Mouse (Mus musculus): ENCODE measurements at regions not wholly inside any gene's neighbourhood (a gene's known extent, or its start where the extent isn't known, plus 50 kb on each side); places are given as distances from the start of the nearest gene placed in this dataset.

DNA sequence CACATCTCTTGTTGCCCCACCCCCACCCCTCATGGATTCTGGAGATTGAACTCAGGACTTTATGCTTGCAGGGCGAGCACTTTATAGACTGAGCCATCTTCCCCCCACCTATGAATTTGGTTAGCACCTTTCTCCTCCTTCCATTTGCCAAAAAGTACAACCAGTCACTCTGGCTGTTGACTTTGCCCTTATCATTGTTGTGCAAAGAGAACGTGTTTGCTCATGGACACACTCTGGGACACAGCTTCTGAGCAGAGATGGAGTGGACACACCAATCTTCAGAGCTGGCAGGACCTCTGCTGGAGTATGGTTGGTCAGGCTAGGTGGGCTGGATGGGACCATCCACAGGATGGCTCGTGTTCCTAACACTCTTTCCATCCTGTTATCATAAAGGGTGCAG lies 285.1 kb upstream of the Tle3 start:
- DNase-seq (ENCODE audit: low spot score) (no peak), ATAC-seq (ENCODE audit: low FRiP score, low read depth) (no peak)
- no peak overlapping the region for H3K4me3 ChIP-seq (replicated peaks; ENCODE audit: low read length)
- H3K4me2 ChIP-seq (replicated peaks; ENCODE audit: low read depth, low read length, severe bottlenecking): no peak overlapping the region
- peaks cover 8% of the 10 kb centered on the region; the same call in 1 of the 2 replicates for H3K4me1 ChIP-seq (ENCODE audit: control insufficient read depth, insufficient read depth, low read length)
- no peaks in the 10 kb centered on the region for H3K9me3 ChIP-seq (ENCODE audit: control insufficient read depth, low read length)
- 87% methylated on average over 3 of the region's 3 CpGs for WGBS
- 0 out of 2 replicates have a peak, but pooled peaks cover 6% of the 10 kb centered on the region for H3K27me3 ChIP-seq (ENCODE audit: control insufficient read depth, insufficient read depth, low read length)
- H3K9ac ChIP-seq (ENCODE audit: low read depth, low read length, severe bottlenecking): no peak overlapping the region
- no peaks in the 10 kb centered on the region for H3K36me3 ChIP-seq (ENCODE audit: control insufficient read depth, insufficient read depth, low read length)
- TF ChIP-seq POLR2A (IDR thresholded peaks at IDR 0.05; ENCODE audit: borderline replicate concordance, extremely low read depth, insufficient read depth, insufficient read length): no peak
- no peak overlapping the region for H3K27ac ChIP-seq (replicated peaks; ENCODE audit: low read depth, low read length)

DNA sequence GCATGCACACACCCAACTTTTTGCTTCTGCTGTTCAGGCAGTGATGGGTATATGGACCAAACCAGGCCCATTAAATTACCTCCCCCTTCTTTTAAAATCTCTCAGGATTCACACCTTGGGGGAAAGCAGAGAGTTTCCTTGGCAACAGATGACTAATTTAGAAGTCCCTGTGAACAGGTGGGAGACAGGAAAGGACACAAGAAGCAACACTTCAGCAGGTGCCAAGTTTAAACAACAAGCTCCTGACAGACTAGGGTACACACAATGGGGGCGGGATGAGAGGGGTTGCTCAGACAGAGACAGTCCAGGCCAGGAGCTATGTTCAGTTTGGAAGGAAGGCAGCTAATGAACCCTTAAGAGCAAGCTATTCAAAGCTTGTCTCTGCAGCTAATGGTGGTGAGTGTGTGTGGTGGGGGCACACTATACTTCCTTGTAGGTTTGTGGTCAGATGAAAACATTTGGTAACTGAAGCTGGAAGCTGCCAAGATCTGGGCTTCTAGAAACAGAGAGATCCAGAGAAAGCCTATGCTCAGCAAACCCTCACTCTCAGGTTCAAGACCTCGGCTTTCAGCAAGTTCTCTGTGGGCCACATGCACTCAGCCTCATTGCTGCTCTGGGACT lies 283.0 kb upstream of the Tle3 start:
- DNase-seq (ENCODE audit: low spot score) (no peak), ATAC-seq (ENCODE audit: low FRiP score, low read depth) (no peak)
- no peak overlapping the region for H3K4me3 ChIP-seq (replicated peaks; ENCODE audit: low read length)
- no peak overlapping the region for H3K27ac ChIP-seq (replicated peaks; ENCODE audit: low read depth, low read length)
- H3K4me1 ChIP-seq (ENCODE audit: control insufficient read depth, insufficient read depth, low read length): peaks cover 8% of the 10 kb centered on the region; the same call in 1 of the 2 replicates
- H3K9ac ChIP-seq (ENCODE audit: low read depth, low read length, severe bottlenecking): no peak overlapping the region
- TF ChIP-seq POLR2A (IDR thresholded peaks at IDR 0.05; ENCODE audit: borderline replicate concordance, extremely low read depth, insufficient read depth, insufficient read length): no peak
- no peaks in the 10 kb centered on the region for H3K9me3 ChIP-seq (ENCODE audit: control insufficient read depth, low read length)
- WGBS: 81% methylated on average over 2 of the region's 2 CpGs
- H3K36me3 ChIP-seq (ENCODE audit: control insufficient read depth, insufficient read depth, low read length): no peaks in the 10 kb centered on the region
- 0 out of 2 replicates have a peak, but pooled peaks cover 3% of the 10 kb centered on the region for H3K27me3 ChIP-seq (ENCODE audit: control insufficient read depth, insufficient read depth, low read length)
- H3K4me2 ChIP-seq (replicated peaks; ENCODE audit: low read depth, low read length, severe bottlenecking): no peak overlapping the region

DNA sequence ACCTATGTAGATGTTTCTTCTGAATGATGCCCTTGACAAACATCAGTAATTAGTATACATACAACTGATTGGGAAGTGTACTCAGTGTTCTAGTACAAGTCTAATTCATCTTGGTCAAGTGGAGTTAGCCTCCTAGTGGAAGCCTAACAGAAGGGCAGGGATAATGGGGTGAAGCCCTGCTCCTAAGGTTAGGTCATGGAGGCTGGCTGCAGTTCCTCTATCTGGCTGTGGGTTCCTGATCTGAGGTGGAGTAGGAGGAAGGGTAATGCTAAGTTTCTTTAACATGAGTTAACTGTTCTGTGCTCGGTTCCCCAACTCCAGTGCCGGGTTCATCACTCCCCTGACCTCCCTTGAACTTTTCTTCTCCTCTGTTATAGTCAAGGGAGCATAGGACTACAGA lies 281.1 kb upstream of the Tle3 start:
- Histone ChIP-seq H3K27me3 (ENCODE audit: control insufficient read depth, insufficient read depth, low read length) (0 out of 2 replicates have a peak, but pooled peaks cover 3% of the 10 kb centered on the region), H3K27ac (replicated peaks; ENCODE audit: low read depth, low read length) (no peak overlapping the region), H3K9ac (ENCODE audit: low read depth, low read length, severe bottlenecking) (no peak overlapping the region), H3K36me3 (ENCODE audit: control insufficient read depth, insufficient read depth, low read length) (no peaks in the 10 kb centered on the region), H3K4me1 (ENCODE audit: control insufficient read depth, insufficient read depth, low read length) (no peaks in the 10 kb centered on the region), H3K4me3 (replicated peaks; ENCODE audit: low read length) (no peak overlapping the region), H3K4me2 (replicated peaks; ENCODE audit: low read depth, low read length, severe bottlenecking) (no peak overlapping the region), H3K9me3 (ENCODE audit: control insufficient read depth, low read length) (no peaks in the 10 kb centered on the region)
- DNase-seq (ENCODE audit: low spot score) (no peak), ATAC-seq (ENCODE audit: low FRiP score, low read depth) (no peak)
- WGBS: 86% methylated on average over 2 of the region's 2 CpGs
- TF ChIP-seq POLR2A (IDR thresholded peaks at IDR 0.05; ENCODE audit: borderline replicate concordance, extremely low read depth, insufficient read depth, insufficient read length): no peak

DNA sequence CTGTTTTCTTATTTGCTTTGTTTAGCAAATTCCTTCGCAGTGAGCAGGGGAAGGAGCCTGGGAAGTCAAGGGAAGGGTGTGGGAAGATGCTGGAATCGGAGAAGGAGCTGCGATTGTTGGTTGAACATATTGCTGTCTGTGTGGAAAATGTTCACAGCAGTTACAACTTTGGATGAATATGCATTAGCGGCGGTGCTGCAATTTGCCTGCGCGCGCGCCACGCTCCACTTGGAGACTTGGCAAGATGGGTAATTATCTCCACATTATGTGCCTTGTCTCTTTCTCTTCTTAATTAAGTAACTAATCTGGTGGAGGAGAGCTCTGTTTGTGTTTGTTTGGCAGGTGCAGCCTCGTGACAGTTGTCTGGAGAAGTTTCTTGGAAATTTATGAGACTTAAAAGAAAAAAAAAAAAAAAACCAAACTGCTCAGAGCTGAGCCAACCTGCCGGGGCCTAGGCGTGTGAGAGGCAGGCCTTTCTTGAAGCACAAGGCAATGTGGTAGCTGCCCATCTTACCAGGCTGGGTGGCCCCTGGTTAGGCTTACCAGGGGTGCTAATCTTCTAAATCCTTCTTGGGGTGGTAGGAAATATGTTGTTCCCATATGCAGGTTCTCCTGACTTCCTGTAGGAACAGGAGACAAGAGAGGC lies 279.2 kb upstream of the Tle3 start:
- H3K9ac ChIP-seq (ENCODE audit: low read depth, low read length, severe bottlenecking): no peak overlapping the region
- 82% methylated on average over 13 of the region's 13 CpGs for WGBS
- H3K27me3 ChIP-seq (ENCODE audit: control insufficient read depth, insufficient read depth, low read length): no peaks in the 10 kb centered on the region
- no peak overlapping the region for H3K4me2 ChIP-seq (replicated peaks; ENCODE audit: low read depth, low read length, severe bottlenecking)
- H3K27ac ChIP-seq (replicated peaks; ENCODE audit: low read depth, low read length): no peak overlapping the region
- no peak for ATAC-seq (ENCODE audit: low FRiP score, low read depth)
- no peaks in the 10 kb centered on the region for H3K36me3 ChIP-seq (ENCODE audit: control insufficient read depth, insufficient read depth, low read length)
- no peak for DNase-seq (ENCODE audit: low spot score)
- no peaks in the 10 kb centered on the region for H3K9me3 ChIP-seq (ENCODE audit: control insufficient read depth, low read length)
- no peaks in the 10 kb centered on the region for H3K4me1 ChIP-seq (ENCODE audit: control insufficient read depth, insufficient read depth, low read length)
- no peak for TF ChIP-seq POLR2A (IDR thresholded peaks at IDR 0.05; ENCODE audit: borderline replicate concordance, extremely low read depth, insufficient read depth, insufficient read length)
- H3K4me3 ChIP-seq (replicated peaks; ENCODE audit: low read length): no peak overlapping the region

DNA sequence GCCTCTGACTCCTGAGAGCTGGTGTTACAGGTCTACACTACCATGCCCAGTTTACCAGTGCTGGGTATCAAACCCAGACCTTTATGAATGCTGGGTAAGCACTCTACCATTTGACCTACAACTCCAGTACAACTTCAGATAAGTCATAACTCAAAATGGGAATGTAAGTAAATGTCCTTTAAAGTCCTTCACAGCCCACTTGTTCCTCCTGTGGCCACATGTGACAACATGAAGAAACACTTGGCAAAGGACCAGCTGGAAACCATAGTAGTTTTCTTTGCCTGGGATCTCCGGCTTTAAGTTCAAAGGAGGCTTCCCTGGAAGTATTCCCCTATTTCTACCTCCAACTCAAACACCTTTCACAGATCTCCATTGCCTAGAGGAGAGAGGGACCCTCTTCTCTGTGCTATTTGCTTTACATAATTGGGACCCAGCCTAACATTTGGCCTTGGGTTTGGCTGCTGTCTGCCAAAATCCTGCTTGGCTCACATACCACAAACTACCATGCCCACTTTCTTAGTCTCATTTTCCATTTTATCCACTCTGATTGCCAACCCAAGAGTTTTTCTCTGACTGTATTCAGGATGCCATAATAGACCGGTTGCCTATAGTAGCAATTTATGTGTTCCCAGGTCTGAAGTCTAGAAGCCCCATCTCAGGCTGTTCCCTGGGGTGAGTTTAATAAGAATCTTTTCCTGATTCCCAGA lies 276.9 kb upstream of the Tle3 start:
- Histone ChIP-seq H3K27ac (replicated peaks; ENCODE audit: low read depth, low read length) (no peak overlapping the region), H3K9ac (ENCODE audit: low read depth, low read length, severe bottlenecking) (no peak overlapping the region), H3K9me3 (ENCODE audit: control insufficient read depth, low read length) (no peaks in the 10 kb centered on the region), H3K27me3 (ENCODE audit: control insufficient read depth, insufficient read depth, low read length) (no peaks in the 10 kb centered on the region), H3K4me2 (replicated peaks; ENCODE audit: low read depth, low read length, severe bottlenecking) (no peak overlapping the region), H3K4me3 (replicated peaks; ENCODE audit: low read length) (no peak overlapping the region), H3K4me1 (ENCODE audit: control insufficient read depth, insufficient read depth, low read length) (no peaks in the 10 kb centered on the region), H3K36me3 (ENCODE audit: control insufficient read depth, insufficient read depth, low read length) (no peaks in the 10 kb centered on the region)
- WGBS: 81% methylated on average over 2 of the region's 2 CpGs
- DNase-seq (ENCODE audit: low spot score) (no peak), ATAC-seq (ENCODE audit: low FRiP score, low read depth) (no peak)
- no peak for TF ChIP-seq POLR2A (IDR thresholded peaks at IDR 0.05; ENCODE audit: borderline replicate concordance, extremely low read depth, insufficient read depth, insufficient read length)
